ENCODE assay signal across 9 mouse cellular contexts in genomic region chr4:142588418-142589083, GRCm38 (mm10).
A peak's percentile ranks its signal among the peaks of the same experiment; 100 is the strongest.
DNase-seq lines count a peak whose midpoint lies in the region; ATAC-seq and TF ChIP-seq lines count a peak whose summit lies in the region.
"Had no signal": no experiment of that assay in that cellular context is flagged by ENCODE, and none has a peak within 500 bp of the region (broad histone marks: within the 10 kb centered on the region; RNA-seq: fewer than 3 reads in every experiment).

No protein-coding gene starts in this region.

- WGBS in embryonic facial prominence, embryonic 13.5 days, result 32% methylated on average over 24 of the region's 24 CpGs
- 36% methylated on average over 24 of the region's 24 CpGs for WGBS in kidney, embryonic 16.5 days
- 46% methylated on average over 24 of the region's 24 CpGs for WGBS in midbrain, embryonic 15.5 days
- 78% methylated on average over 24 of the region's 24 CpGs for WGBS in liver, postnatal 0 days (ENCODE audit: insufficient replicate concordance)

- H3K4me3 ChIP-seq in embryonic facial prominence, embryonic 13.5 days, result peak overlapping the region; percentile 18; the same call in 1 of the 2 replicates
- H3K4me3 ChIP-seq in kidney, embryonic 16.5 days (ENCODE audit: low read length), result peak overlapping the region; percentile 20; the same call in 1 of the 2 replicates
- H3K4me3 ChIP-seq in midbrain, embryonic 15.5 days, result no peak overlapping the region
- no peak overlapping the region for H3K4me3 ChIP-seq in liver, postnatal 0 days (ENCODE audit: low read depth, low read length)

- intact Hi-C loops in gastrocnemius, postnatal 14 days (cut with DNase I; ENCODE audit: low total_unique reads), result no loop called here

- DNase-seq in heart, adult 11 months, result peak; percentile 33
- DNase-seq in heart, adult 18-20 months, result no peak
- no peak for DNase-seq in liver, postnatal 0 days
- DNase-seq in gastrocnemius, postnatal 14 days, result no peak
- no peak for DNase-seq in heart, adult 9 months (ENCODE audit: low spot score in 2 of 2)
- DNase-seq: adrenal gland, postnatal 25 days had no signal

- H3K9me3 ChIP-seq in embryonic facial prominence, embryonic 13.5 days, result no peaks in the 10 kb centered on the region
- no peaks in the 10 kb centered on the region for H3K9me3 ChIP-seq in kidney, embryonic 16.5 days (ENCODE audit: low read length)
- H3K9me3 ChIP-seq in midbrain, embryonic 15.5 days, result no peaks in the 10 kb centered on the region
- H3K9me3 ChIP-seq in liver, postnatal 0 days (ENCODE audit: low read length), result no peaks in the 10 kb centered on the region

- H3K36me3 ChIP-seq in embryonic facial prominence, embryonic 13.5 days, result no peaks in the 10 kb centered on the region
- no peaks in the 10 kb centered on the region for H3K36me3 ChIP-seq in kidney, embryonic 16.5 days (ENCODE audit: insufficient read depth, low read length)
- no peaks in the 10 kb centered on the region for H3K36me3 ChIP-seq in midbrain, embryonic 15.5 days (replicated peaks)
- H3K36me3 ChIP-seq in liver, postnatal 0 days (replicated peaks; ENCODE audit: insufficient read depth, low read length), result no peaks in the 10 kb centered on the region

- H3K27ac ChIP-seq in embryonic facial prominence, embryonic 13.5 days, result no peak overlapping the region
- H3K27ac ChIP-seq in kidney, embryonic 16.5 days (ENCODE audit: low read length), result peak overlapping the region; percentile 1; the same call in 1 of the 2 replicates
- H3K27ac ChIP-seq in midbrain, embryonic 15.5 days, result peak overlapping the region; percentile 78
- H3K27ac ChIP-seq in liver, postnatal 0 days (ENCODE audit: low read depth), result no peak overlapping the region

- ATAC-seq in embryonic facial prominence, embryonic 13.5 days (ENCODE audit: insufficient number of reproducible peaks, insufficient read depth, low FRiP score, low TSS enrichment, low read depth), result no peak
- peak; percentile 32; the same call in 1 of the 2 replicates for ATAC-seq in kidney, embryonic 16.5 days (ENCODE audit: low FRiP score, low TSS enrichment)
- peak; percentile 79 for ATAC-seq in midbrain, embryonic 15.5 days (replicated peaks)
- no peak for ATAC-seq in liver, postnatal 0 days

- H3K9ac ChIP-seq in embryonic facial prominence, embryonic 13.5 days, result no peak overlapping the region
- peak overlapping the region; percentile 3; the same call in 1 of the 2 replicates for H3K9ac ChIP-seq in kidney, embryonic 16.5 days (replicated peaks; ENCODE audit: low read length)
- H3K9ac ChIP-seq in midbrain, embryonic 15.5 days, result no peak overlapping the region
- H3K9ac ChIP-seq in liver, postnatal 0 days (replicated peaks), result no peak overlapping the region

- H3K4me2 ChIP-seq in embryonic facial prominence, embryonic 13.5 days, result peak overlapping the region; percentile 51
- H3K4me2 ChIP-seq in kidney, embryonic 16.5 days (replicated peaks; ENCODE audit: low read depth, low read length), result peak overlapping the region; percentile 39
- H3K4me2 ChIP-seq in midbrain, embryonic 15.5 days, result peak overlapping the region; percentile 38
- H3K4me2 ChIP-seq in liver, postnatal 0 days (ENCODE audit: low read depth, low read length), result no peak overlapping the region

- no peak for TF ChIP-seq EP300 in liver, postnatal 0 days (IDR thresholded peaks at IDR 0.05; ENCODE audit: low read depth)

- H3K27me3 ChIP-seq in embryonic facial prominence, embryonic 13.5 days, result no peaks in the 10 kb centered on the region
- H3K27me3 ChIP-seq in kidney, embryonic 16.5 days (ENCODE audit: insufficient read depth, low read length), result no peaks in the 10 kb centered on the region
- no peaks in the 10 kb centered on the region for H3K27me3 ChIP-seq in midbrain, embryonic 15.5 days (replicated peaks)
- no peaks in the 10 kb centered on the region for H3K27me3 ChIP-seq in liver, postnatal 0 days (ENCODE audit: insufficient read depth, low read length)

- H3K4me1 ChIP-seq in embryonic facial prominence, embryonic 13.5 days, result peaks cover 33% of the 10 kb centered on the region
- H3K4me1 ChIP-seq in kidney, embryonic 16.5 days (ENCODE audit: insufficient read depth, low read length), result peaks cover 12% of the 10 kb centered on the region
- H3K4me1 ChIP-seq in midbrain, embryonic 15.5 days, result peaks cover 28% of the 10 kb centered on the region
- no peaks in the 10 kb centered on the region for H3K4me1 ChIP-seq in liver, postnatal 0 days (ENCODE audit: insufficient read depth)

- TF ChIP-seq CTCF in liver, postnatal 0 days (IDR thresholded peaks at IDR 0.05; ENCODE audit: low read depth), result no peak

Comparison
In these comparisons a context has a peak if more than half of its experiments do, and no peak if none do; other contexts are left out.
1. ATAC-seq: peak in kidney, embryonic 16.5 days (single experiment) and midbrain, embryonic 15.5 days (single experiment); none in embryonic facial prominence, embryonic 13.5 days (single experiment) and liver, postnatal 0 days (single experiment).
2. H3K27ac ChIP-seq: peak in kidney, embryonic 16.5 days (single experiment) and midbrain, embryonic 15.5 days (single experiment); none in embryonic facial prominence, embryonic 13.5 days (single experiment) and liver, postnatal 0 days (single experiment).
3. H3K4me3 ChIP-seq: peak in embryonic facial prominence, embryonic 13.5 days (single experiment) and kidney, embryonic 16.5 days (single experiment); none in midbrain, embryonic 15.5 days (single experiment) and liver, postnatal 0 days (single experiment).